Mouse (Mus musculus): ENCODE measurements around the gene Fmo2. TPM values are rescaled to one million over a fixed set of nuclear protein-coding genes. Genes with fewer than 3 reads are reported as not detected.

Gene Fmo2
- polyA plus RNA-seq (2015; fragmentation: Nextera tagmentation; extraction: Ambion mirVana): 0.21 and 0.32 TPM in 2 replicates

GRCm38 (mm10) chr1:162897838-162898811 is at the start of gene Fmo2:
TSS of gene Fmo2 (minus strand) at chr1:162898726.
- Histone ChIP-seq H3K27me3 (ENCODE audit: control insufficient read depth, insufficient read depth, low read depth, low read length) (no peaks in the 10 kb centered on the region), H3K9ac (ENCODE audit: low read depth, low read length) (no peak within 1 kb of the TSS), H3K4me2 (ENCODE audit: low read depth, low read length) (no peak within 1 kb of the TSS), H3K9me3 (replicated peaks; ENCODE audit: control insufficient read depth, low read length) (no peaks in the 10 kb centered on the region), H3K27ac (ENCODE audit: low read length) (no peak within 1 kb of the TSS), H3K4me1 (ENCODE audit: control insufficient read depth, low read depth, low read length) (no peaks in the 10 kb centered on the region), H3K4me3 (ENCODE audit: low read depth, low read length) (no peak within 1 kb of the TSS), H3K36me3 (ENCODE audit: control insufficient read depth, insufficient read depth) (no peaks in the 10 kb centered on the region)
- WGBS (ENCODE audit: insufficient replicate concordance): 54% methylated on average over 14 of the region's 14 CpGs
- no peak for ATAC-seq (ENCODE audit: low read depth)

GRCm38 (mm10) chr1:162947934-162948333 is 49.4 kb upstream of the Fmo2 start:
- H3K27ac ChIP-seq (ENCODE audit: low read length): no peak overlapping the region
- H3K4me3 ChIP-seq (ENCODE audit: low read depth, low read length): no peak overlapping the region
- H3K36me3 ChIP-seq (ENCODE audit: control insufficient read depth, insufficient read depth): no peaks in the 10 kb centered on the region
- no peaks in the 10 kb centered on the region for H3K4me1 ChIP-seq (ENCODE audit: control insufficient read depth, low read depth, low read length)
- H3K9me3 ChIP-seq (replicated peaks; ENCODE audit: control insufficient read depth, low read length): no peaks in the 10 kb centered on the region
- ATAC-seq (ENCODE audit: low read depth): no peak
- H3K9ac ChIP-seq (ENCODE audit: low read depth, low read length): no peak overlapping the region
- WGBS (ENCODE audit: insufficient replicate concordance): 71% methylated on average over 6 of the region's 6 CpGs
- no peak overlapping the region for H3K4me2 ChIP-seq (ENCODE audit: low read depth, low read length)
- H3K27me3 ChIP-seq (ENCODE audit: control insufficient read depth, insufficient read depth, low read depth, low read length): no peaks in the 10 kb centered on the region

DNA sequence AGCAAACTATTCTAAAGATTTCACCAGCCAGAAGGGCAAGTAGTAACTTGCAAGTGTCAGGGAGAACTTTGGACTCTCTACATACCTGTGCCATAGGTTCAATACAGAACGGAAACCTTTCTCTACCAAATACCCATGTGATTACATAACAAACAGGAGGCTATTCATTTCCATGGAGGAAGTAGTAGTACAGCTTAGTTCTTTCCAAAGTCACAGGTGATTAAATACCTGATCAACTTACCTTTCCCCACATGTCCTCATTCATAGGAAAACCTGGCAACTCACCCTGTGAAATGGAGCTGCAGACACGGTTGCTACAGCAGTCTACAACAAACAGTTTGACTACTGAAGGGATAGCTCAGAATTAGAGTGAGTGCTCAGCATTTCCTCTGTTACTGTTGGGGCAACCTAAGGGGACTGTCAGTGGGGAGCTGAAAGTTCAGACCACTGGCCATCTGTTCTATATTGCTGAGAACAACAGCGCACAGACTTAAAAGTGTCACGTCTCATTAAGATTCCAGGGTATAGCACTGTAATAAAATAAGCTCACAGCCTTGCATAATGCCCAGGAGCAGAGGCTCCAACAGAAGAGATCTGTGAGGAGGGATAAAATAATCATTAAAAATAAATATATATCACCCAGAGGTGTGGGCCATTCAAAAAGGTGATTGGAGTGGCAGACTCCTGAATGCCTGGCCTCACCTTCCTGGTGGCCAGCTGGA is 48.5 kb upstream of the Fmo2 start:
- no peak for ATAC-seq (ENCODE audit: low read depth)
- Histone ChIP-seq H3K36me3 (ENCODE audit: control insufficient read depth, insufficient read depth) (no peaks in the 10 kb centered on the region), H3K4me3 (ENCODE audit: low read depth, low read length) (no peak overlapping the region), H3K27me3 (ENCODE audit: control insufficient read depth, insufficient read depth, low read depth, low read length) (no peaks in the 10 kb centered on the region), H3K4me1 (ENCODE audit: control insufficient read depth, low read depth, low read length) (no peaks in the 10 kb centered on the region), H3K4me2 (ENCODE audit: low read depth, low read length) (no peak overlapping the region), H3K9me3 (replicated peaks; ENCODE audit: control insufficient read depth, low read length) (no peaks in the 10 kb centered on the region), H3K9ac (ENCODE audit: low read depth, low read length) (no peak overlapping the region), H3K27ac (ENCODE audit: low read length) (no peak overlapping the region)
- WGBS (ENCODE audit: insufficient replicate concordance): 63% methylated on average over 4 of the region's 4 CpGs

GRCm38 (mm10) chr1:162943700-162944099 is 45.2 kb upstream of the Fmo2 start:
- Histone ChIP-seq H3K4me1 (ENCODE audit: control insufficient read depth, low read depth, low read length) (no peaks in the 10 kb centered on the region), H3K4me3 (ENCODE audit: low read depth, low read length) (no peak overlapping the region), H3K9ac (ENCODE audit: low read depth, low read length) (no peak overlapping the region), H3K27me3 (ENCODE audit: control insufficient read depth, insufficient read depth, low read depth, low read length) (no peaks in the 10 kb centered on the region), H3K36me3 (ENCODE audit: control insufficient read depth, insufficient read depth) (no peaks in the 10 kb centered on the region), H3K9me3 (replicated peaks; ENCODE audit: control insufficient read depth, low read length) (no peaks in the 10 kb centered on the region), H3K27ac (ENCODE audit: low read length) (no peak overlapping the region), H3K4me2 (ENCODE audit: low read depth, low read length) (no peak overlapping the region)
- WGBS (ENCODE audit: insufficient replicate concordance): 22% methylated on average over 6 of the region's 6 CpGs
- peak; percentile 47 for ATAC-seq (ENCODE audit: low read depth)

DNA sequence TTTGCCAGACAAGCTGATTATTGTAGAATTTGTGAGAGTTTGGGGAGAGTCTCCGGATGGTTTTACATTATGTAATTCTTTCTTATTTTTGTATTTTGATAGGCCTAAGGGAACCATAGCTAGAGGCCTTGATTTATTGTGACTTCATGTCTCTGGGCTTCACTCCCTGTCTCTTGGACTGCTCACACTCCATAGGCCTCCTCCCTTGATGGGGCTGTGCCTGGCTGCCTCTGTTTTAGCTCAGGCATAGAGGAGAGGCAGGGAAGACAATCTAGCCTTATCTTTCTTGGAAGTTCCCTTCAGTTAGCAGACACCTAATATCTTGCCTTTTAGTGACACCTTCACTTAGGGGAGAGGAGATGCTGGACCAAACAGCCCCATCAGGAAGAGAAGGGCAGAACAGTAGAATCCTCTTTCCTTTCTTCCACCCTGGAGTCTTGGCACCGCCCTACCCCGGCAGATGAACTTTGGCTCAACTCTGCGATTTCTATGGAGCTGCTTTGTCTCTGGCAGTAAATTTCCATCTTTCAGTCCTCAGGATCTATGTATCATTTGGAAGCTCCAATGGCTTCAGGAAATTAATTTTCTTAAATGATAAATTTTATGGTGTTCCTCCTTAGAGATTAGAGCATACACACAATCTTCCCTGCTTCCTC is 40.3 kb upstream of the Fmo2 start:
- H3K36me3 ChIP-seq (ENCODE audit: control insufficient read depth, insufficient read depth): no peaks in the 10 kb centered on the region
- ATAC-seq (ENCODE audit: low read depth): peak; percentile 13; the same call in 1 of the 2 replicates
- no peak overlapping the region for H3K9ac ChIP-seq (ENCODE audit: low read depth, low read length)
- H3K4me3 ChIP-seq (ENCODE audit: low read depth, low read length): no peak overlapping the region
- 74% methylated on average over 4 of the region's 4 CpGs for WGBS (ENCODE audit: insufficient replicate concordance)
- no peak overlapping the region for H3K4me2 ChIP-seq (ENCODE audit: low read depth, low read length)
- no peak overlapping the region for H3K27ac ChIP-seq (ENCODE audit: low read length)
- no peaks in the 10 kb centered on the region for H3K9me3 ChIP-seq (replicated peaks; ENCODE audit: control insufficient read depth, low read length)
- no peaks in the 10 kb centered on the region for H3K4me1 ChIP-seq (ENCODE audit: control insufficient read depth, low read depth, low read length)
- H3K27me3 ChIP-seq (ENCODE audit: control insufficient read depth, insufficient read depth, low read depth, low read length): no peaks in the 10 kb centered on the region

DNA sequence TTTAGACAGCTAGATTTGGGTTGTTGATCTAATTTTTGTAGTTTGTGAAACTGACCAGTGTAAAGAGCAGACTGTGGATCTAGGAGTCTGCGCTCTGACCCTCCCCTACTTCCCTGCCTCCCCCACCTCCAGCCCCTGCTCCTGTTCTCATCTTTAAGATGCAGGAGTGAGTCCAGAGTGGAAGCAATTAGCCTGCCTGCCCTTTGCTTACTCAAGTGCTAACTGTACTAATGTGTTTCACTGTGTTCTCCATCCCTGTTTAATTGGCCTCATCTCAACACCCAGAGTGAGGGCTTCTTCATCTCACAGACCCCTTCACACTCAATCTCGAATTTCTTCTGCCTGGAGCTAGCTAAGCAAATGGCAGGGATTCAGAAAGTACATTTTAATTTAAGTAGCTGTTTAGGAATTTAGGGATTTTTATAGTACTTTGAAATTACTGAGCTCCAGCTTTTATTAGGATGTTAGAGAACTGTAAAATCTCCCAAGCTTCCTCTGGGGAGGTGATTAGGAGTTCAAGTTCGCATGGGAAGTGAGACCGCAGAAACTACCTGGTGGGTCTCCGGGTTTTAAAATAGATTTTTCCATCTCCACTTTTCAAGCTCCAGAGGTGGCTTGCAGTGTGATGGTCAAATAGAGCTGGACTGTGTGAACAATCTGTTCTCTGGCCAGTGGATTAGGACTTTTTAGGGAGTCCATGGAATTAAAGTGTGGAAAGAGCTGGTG is 39.6 kb upstream of the Fmo2 start:
- H3K36me3 ChIP-seq (ENCODE audit: control insufficient read depth, insufficient read depth): no peaks in the 10 kb centered on the region
- no peaks in the 10 kb centered on the region for H3K27me3 ChIP-seq (ENCODE audit: control insufficient read depth, insufficient read depth, low read depth, low read length)
- H3K4me2 ChIP-seq (ENCODE audit: low read depth, low read length): no peak overlapping the region
- no peaks in the 10 kb centered on the region for H3K4me1 ChIP-seq (ENCODE audit: control insufficient read depth, low read depth, low read length)
- H3K27ac ChIP-seq (ENCODE audit: low read length): no peak overlapping the region
- ATAC-seq (ENCODE audit: low read depth): no peak
- 62% methylated on average over 5 of the region's 5 CpGs for WGBS (ENCODE audit: insufficient replicate concordance)
- H3K4me3 ChIP-seq (ENCODE audit: low read depth, low read length): no peak overlapping the region
- H3K9ac ChIP-seq (ENCODE audit: low read depth, low read length): no peak overlapping the region
- no peaks in the 10 kb centered on the region for H3K9me3 ChIP-seq (replicated peaks; ENCODE audit: control insufficient read depth, low read length)

DNA sequence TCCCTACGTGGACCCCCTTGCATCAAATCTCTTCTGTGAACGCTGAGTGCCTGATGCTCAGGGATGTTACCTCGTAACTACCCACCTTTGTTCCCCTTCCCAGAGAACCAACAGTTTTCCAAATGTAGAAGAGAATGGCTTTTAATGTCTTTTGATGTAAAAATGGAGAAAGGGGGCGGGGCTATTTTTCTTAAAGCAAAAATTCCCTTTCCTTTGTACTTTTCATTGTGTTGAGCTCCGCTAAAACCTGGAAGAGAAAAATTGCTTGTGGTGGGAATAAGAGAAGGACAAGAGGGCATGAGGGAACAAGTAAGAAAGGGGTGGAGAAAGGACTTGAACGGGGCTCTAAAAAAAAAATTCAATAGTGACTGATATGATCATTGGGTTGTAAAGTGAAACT is 38.9 kb upstream of the Fmo2 start, which contains the start of gene Fmo6:
Fmo6 (minus strand) TSS at position 101 of the 400 bp plus-strand sequence.
- WGBS (ENCODE audit: insufficient replicate concordance): 57% methylated on average over 6 of the region's 6 CpGs
- ATAC-seq (ENCODE audit: low read depth): no peak
- no peak within 1 kb of the TSS for H3K4me3 ChIP-seq (ENCODE audit: low read depth, low read length)

GRCm38 (mm10) chr1:162934374-162935012 is 36.0 kb upstream of the Fmo2 start:
- Histone ChIP-seq H3K9me3 (replicated peaks; ENCODE audit: control insufficient read depth, low read length) (no peaks in the 10 kb centered on the region), H3K9ac (ENCODE audit: low read depth, low read length) (no peak overlapping the region), H3K4me2 (ENCODE audit: low read depth, low read length) (no peak overlapping the region), H3K4me1 (ENCODE audit: control insufficient read depth, low read depth, low read length) (no peaks in the 10 kb centered on the region), H3K4me3 (ENCODE audit: low read depth, low read length) (no peak overlapping the region), H3K36me3 (ENCODE audit: control insufficient read depth, insufficient read depth) (no peaks in the 10 kb centered on the region), H3K27ac (ENCODE audit: low read length) (no peak overlapping the region), H3K27me3 (ENCODE audit: control insufficient read depth, insufficient read depth, low read depth, low read length) (no peaks in the 10 kb centered on the region)
- 66% methylated on average over 4 of the region's 4 CpGs for WGBS (ENCODE audit: insufficient replicate concordance)
- ATAC-seq (ENCODE audit: low read depth): no peak

More for the DNA sequence above, 38.9 kb upstream of the Fmo2 start, which contains the start of gene Fmo6:
- Histone ChIP-seq H3K36me3 (ENCODE audit: control insufficient read depth, insufficient read depth) (no peaks in the 10 kb centered on the region), H3K4me1 (ENCODE audit: control insufficient read depth, low read depth, low read length) (no peaks in the 10 kb centered on the region), H3K27me3 (ENCODE audit: control insufficient read depth, insufficient read depth, low read depth, low read length) (no peaks in the 10 kb centered on the region), H3K9ac (ENCODE audit: low read depth, low read length) (no peak within 1 kb of the TSS), H3K9me3 (replicated peaks; ENCODE audit: control insufficient read depth, low read length) (no peaks in the 10 kb centered on the region), H3K4me2 (ENCODE audit: low read depth, low read length) (no peak within 1 kb of the TSS), H3K27ac (ENCODE audit: low read length) (no peak within 1 kb of the TSS)
